Mouse (Mus musculus) brain, embryonic 14.5 days (tissue): Measurements from ENCODE around the gene Dcaf12.

Experiments
- CTCF ChIP-seq: fragments of 200-500 bp; IDR thresholded peaks from 2 replicates; pipeline ENCODE4 v1.5.1; 2012; ENCODE audit warnings: inconsistent platforms, mild to moderate bottlenecking, moderate library complexity, borderline replicate concordance; ENCODE audit not compliant: insufficient read depth, insufficient read length; ENCODE audit errors: extremely low read depth
- POLR2A ChIP-seq: fragments of 200-500 bp; IDR thresholded peaks from 2 replicates; pipeline ENCODE4 v1.6.1; 2012; ENCODE audit warnings: mild to moderate bottlenecking, inconsistent platforms, borderline replicate concordance; ENCODE audit not compliant: poor library complexity, insufficient read depth, insufficient read length, severe bottlenecking; ENCODE audit errors: extremely low read depth

DNA sequence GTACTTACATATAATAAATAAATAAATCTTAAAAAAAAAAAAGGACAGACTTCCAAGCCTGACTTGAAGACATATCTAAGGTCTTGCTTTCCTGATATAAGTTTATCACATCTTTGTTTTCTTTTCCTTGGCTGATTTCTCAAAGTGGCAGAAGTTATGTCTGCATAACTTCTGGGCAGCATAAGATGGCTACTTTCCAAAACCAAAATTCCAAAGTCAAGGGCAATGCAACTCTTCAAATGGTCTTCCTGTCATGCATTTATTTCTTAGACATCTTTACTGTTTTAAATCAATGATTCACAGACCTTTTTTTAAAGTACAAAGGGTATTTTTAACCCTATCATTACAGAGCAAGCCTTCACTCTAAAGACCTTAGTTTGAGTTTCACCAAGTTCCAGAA lies 54.0 kb downstream of the Dcaf12 start:
- TF ChIP-seq CTCF (no peak), POLR2A (no peak)
